Mouse (Mus musculus): ENCODE results near the gene Flot1. TPM values are rescaled to one million over a fixed set of nuclear protein-coding genes. Genes with fewer than 3 reads are reported as not detected.
A peak's percentile ranks its signal among the peaks of the same experiment; 100 is the strongest.
"Not testable (repeated sequence)": the region's sequence is repeated elsewhere in the genome, so short reads cannot be mapped to it uniquely, and the experiment has no call there.

Flot1 gene
- total RNA-seq, 2 experiments from 2014 or later = 73.0 to 99.7 TPM

DNA sequence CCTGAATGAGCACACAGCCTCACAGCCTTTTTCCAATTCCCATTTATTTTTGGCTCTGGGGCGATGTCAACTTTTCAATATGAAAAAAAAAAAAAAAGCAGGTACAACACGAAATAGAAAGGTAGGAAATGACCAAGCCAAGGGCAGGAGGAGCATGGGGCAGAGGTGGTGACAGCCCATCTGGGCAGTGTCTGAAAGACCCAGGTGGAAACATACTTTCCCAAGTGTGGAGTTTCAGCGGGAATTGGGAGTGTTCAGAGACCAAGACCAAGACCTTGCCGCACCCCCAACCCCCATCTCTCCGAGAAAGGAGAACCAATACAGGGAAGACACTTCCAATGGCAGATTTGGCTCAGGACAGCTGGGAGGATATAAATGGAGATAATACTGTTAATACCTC lies 10.9 kb downstream of the Flot1 start:
- ATAC-seq (replicated peaks; ENCODE audit: low FRiP score, low TSS enrichment, poor library complexity, severe bottlenecking) = no peak

DNA sequence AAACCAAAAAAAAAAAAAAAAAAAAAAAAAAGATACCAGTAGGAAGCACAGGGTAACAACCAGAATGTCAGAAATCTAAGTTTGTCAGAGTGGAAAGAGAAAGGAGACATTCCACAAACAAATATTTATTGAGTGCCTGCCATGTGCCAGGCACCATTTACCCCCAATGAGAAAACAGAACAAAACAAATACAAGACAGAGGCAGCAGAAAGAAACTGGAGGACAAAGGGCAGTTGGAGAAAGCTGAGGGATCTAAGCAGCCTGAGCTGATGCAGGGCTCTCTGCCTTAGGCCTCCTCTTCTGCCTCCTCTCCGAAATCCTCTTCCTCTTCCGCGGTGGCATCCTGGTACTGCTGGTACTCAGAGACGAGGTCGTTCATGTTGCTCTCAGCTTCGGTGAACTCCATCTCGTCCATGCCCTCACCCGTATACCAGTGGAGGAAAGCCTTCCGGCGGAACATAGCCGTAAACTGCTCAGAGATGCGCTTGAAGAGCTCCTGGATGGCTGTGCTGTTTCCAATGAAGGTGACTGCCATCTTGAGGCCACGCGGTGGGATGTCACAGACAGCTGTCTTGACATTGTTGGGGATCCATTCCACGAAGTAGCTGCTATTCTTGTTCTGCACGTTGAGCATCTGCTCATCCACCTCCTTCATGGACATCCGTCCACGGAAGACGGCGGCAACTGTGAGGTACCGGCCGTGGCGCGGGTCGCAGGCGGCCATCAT lies 11.8 kb downstream of the Flot1 start:
- no peak for ATAC-seq (replicated peaks; ENCODE audit: low FRiP score, low TSS enrichment, poor library complexity, severe bottlenecking)

DNA sequence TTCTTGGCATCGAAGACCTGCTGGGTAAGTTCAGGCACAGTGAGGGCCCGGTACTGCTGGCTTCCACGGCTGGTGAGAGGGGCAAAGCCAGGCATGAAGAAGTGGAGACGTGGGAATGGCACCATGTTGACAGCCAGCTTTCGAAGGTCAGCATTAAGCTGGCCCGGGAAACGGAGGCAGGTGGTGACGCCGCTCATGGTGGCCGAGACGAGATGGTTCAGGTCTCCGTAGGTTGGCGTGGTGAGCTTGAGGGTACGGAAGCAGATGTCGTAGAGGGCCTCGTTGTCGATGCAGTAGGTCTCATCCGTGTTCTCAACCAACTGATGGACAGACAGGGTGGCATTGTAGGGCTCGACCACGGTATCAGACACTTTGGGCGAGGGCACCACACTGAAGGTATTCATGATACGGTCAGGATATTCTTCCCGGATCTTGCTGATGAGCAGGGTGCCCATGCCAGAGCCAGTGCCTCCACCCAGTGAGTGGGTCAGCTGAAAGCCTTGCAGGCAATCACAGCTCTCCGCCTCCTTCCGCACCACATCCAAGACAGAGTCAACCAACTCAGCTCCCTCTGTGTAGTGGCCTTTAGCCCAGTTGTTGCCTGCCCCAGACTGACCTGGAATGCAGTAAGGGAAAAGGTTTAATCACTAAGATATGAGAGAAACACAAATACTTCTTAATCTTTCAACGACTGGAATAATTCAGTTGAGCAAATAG lies 12.6 kb downstream of the Flot1 start:
- no peak for ATAC-seq (replicated peaks; ENCODE audit: low FRiP score, low TSS enrichment, poor library complexity, severe bottlenecking)

DNA sequence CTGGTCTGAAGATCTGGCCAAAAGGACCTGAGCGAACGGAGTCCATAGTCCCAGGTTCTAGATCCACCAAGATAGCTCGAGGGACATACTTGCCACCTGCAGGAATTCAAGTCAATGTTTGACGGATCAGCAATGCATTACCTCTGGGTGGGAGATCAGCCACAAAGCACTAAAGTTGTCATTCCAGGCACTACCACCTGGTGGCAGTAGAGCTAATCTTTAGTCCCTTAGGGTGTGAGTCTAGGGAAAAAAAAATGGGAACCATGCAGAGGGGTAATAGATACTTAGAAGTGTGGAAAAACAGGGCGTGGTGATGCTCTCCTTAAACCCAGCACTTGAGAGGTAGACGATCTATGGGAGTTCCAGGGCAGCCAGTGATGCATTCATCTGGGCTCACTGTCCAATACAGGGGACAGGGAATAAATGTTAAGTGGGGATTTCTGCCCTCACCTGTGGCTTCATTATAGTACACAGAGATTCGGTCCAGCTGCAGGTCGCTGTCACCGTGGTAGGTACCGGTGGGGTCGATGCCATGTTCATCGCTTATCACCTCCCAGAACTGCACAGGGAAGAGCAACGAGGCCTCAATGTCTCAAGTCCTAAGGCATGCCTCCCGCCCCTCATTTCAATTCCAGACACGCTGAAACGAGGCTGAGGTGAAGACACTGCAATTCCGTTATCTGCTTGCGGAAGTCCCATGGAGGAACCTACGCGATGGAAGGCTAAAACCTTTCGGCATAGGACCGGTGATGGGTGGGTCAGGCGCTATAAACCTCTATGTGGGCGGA lies 13.3 kb downstream of the Flot1 start:
- ATAC-seq (replicated peaks; ENCODE audit: low FRiP score, low TSS enrichment, poor library complexity, severe bottlenecking) = no peak

DNA sequence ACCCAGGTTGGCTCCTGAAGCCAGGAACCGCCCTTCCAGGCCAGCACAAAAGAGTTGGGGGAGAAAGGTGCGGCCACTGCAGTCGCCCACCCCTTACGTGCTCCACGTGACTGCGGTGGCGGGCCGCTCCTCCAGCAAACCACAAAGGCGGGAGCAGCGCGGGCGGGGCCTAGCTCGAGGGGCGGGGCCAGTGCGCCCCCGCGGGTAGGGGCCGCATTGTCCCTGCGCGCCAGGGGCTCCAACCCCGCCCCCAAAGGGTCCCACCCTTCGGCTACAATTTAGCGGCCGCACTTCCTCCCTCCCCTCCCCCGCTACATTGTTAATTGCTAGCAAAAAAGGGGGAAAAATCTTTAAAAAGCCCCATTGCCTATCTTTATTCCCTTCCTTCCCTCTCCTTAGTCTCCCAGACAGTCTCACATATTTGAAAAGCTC lies 14.0 kb downstream of the Flot1 start:
- ATAC-seq (replicated peaks; ENCODE audit: low FRiP score, low TSS enrichment, poor library complexity, severe bottlenecking) = peak; percentile 8; the same call in 1 of the 2 replicates

DNA sequence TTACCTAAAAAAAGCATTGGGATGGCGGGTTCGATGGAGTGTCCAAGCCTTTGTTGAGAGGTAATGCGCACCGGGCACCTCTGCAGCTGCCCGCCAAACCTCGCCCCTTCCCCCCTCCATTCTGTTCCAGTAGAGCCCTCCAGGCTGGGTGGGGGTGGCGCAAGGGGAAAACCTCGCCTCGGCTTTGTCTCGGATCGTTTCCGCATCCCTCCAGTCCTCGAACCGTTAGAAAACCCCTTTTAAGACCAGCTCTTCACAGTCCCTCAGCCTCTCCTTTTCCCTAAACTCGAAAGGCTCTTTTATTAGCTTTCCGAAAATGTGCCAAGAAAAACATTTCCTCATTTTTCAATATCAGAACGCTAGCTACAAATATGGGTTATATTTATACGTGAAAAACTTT lies 14.5 kb downstream of the Flot1 start:
- ATAC-seq (replicated peaks; ENCODE audit: low FRiP score, low TSS enrichment, poor library complexity, severe bottlenecking) = no peak

DNA sequence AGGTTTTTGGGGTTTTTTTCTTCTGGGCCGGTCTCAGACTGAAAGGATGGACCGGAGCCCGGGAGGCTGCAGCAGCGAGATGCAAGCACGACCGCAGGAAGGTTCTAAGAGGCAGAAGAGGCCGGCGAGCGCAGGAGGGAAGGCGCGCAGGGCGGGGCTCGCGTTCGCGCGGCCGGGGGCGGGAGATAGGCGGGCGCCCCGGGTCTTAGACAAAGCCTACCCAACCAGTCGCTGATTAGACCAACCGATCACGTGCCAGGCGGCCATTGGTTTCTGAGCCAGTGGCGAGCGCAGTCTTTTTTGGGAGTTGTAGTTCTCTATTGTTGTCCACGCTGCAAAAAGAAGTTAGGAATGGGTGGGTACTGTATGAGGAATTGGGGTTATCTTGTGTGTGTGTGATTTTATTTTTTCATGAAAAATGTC lies 15.1 kb downstream of the Flot1 start, which contains the start of gene Tubb5:
Gene Tubb5 (minus strand): TSS at position 185 of the 423 bp plus-strand sequence.
- peak; percentile 57 for ATAC-seq (replicated peaks; ENCODE audit: low FRiP score, low TSS enrichment, poor library complexity, severe bottlenecking)

DNA sequence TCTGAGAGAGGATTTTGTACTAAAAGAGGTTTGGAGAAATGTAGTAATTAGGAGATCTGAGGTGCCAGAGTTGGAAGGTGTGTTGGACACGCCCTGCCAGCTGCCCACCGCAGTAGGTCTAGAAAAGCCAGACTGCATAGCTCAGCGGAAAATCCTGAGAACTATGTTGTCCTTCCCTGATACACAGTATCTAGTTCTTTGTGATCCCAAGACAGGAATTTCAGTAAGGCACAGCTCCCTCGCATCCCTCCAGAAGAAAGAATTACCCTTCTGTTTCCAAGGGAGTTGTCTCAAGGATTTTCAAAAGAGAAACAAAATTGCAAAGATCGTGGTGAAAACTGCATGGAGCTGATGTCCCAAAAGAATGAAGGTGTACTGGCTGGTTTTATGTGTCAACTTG lies 15.5 kb downstream of the Flot1 start:
- no peak for ATAC-seq (replicated peaks; ENCODE audit: low FRiP score, low TSS enrichment, poor library complexity, severe bottlenecking)

DNA sequence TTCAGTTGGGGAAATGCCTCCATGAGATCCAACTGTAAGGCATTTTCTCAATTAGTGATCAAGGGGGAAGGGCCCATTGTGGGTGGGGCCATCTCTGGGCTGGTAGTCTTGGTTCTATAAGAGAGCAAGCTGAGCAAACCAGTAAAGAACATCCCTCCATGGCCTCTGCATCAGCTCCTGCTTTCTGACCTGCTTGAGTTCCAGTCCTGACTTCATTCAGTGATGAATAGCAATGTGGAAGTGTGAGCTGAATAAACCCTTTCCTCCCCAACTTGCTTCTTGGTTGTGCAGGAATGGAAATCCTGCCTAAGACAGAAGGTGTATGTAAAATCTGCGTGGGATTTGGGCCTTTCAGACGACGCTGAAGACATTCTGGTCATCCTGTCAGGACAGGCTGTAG lies 16.0 kb downstream of the Flot1 start:
- ATAC-seq (replicated peaks; ENCODE audit: low FRiP score, low TSS enrichment, poor library complexity, severe bottlenecking) = not testable (repeated sequence)

DNA sequence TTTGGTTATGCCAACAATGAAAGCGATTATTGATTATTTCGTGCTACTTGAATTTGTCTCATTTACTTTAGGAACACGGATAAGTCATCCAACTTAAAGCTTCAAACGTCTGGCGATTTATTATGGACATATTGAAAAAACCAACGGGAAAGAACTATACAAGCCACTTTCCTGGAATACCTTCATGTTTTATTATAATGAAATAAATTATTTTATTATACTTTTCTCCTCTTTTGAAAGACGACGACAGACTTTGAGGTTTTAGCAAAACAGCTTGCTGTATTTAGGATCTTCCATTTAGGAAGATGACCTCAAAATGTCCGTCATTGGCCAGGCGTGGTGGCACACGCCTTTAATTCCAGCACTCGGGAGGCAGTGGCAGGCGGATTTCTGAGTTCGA lies 17.5 kb downstream of the Flot1 start:
- no peak for ATAC-seq (replicated peaks; ENCODE audit: low FRiP score, low TSS enrichment, poor library complexity, severe bottlenecking)

DNA sequence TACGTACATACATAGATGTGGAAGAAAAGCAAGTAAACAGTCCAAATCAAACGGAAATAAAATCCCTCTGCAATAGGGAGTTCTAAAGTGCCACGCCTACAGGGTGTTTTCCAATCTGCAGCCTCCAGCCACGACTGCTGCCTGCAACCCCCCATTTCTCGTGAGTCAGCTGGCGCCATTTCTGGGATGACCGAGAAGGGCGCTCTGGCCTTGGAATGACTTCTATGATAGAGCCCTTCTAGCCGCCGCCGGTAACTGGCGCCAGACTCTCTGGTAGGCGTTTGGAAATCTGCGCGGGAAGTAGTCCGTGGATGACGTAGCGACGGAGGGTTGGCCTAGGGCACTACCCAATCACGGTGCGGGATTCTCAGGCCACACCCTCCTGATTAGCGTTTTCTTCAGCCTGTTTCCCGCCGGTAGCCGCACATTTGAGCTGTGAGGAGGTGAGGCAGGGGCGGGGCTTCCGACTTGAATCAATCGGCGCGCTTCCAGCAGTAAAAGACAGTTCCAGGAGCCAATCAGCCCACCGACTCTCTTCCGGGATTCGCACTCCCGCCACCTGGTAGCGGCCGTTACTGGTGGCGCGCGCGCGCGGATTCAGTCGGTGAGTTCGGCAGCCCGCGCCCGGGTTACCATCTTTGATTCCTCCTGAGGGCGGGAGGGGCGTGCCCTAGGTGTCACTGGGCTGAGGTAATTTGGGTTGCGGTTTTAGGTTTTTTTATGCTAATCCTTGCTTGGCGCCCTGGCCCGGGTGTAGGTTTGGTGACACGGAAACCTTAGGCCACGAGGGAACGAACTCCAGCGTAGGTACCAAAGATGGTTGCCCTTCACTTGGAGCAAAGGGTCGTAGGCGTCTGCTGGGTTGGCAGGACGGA lies 18.3 kb downstream of the Flot1 start, which contains the start of gene Mdc1:
Gene Mdc1 (plus strand): TSS at position 440 of the 875 bp plus-strand sequence.
- ATAC-seq (replicated peaks; ENCODE audit: low FRiP score, low TSS enrichment, poor library complexity, severe bottlenecking) = peak; percentile 82

DNA sequence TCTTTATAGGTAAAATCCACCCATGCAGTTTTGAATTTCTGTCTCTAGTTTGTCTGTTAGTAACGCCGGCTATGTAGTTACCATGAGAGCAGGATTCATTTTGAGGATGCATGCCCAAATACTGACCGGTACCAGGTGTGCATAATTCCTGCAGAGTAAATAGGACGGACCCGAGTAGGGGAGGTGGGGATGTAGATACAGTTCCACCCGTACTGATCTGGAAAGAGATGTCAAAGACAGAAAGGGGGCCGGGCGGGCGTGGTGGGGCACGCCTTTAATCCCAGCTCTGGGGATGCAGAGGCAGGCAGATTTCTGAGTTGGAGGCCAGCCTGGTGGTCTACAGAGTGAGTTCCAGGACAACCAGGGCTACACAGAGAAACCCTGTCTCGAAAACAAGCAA lies 19.0 kb downstream of the Flot1 start:
- no peak for ATAC-seq (replicated peaks; ENCODE audit: low FRiP score, low TSS enrichment, poor library complexity, severe bottlenecking)

DNA sequence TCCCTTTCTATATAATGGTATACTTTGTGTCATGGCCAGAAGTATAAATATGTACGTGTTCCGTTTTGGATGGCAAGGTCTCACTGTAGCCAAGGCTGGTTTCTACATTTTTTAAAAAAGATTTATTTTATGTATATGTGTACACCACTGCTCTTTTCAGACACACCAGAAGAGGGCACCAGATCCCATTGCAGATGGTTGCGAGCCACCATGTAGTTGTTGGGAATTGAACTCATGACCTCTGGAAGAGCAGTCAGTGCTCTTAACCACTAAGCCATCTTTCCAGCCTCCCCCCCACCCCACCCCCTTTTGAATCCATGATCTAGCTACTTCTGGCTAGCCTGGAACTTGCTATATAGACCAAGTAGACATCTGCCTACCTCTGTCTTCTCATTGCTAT lies 20.5 kb downstream of the Flot1 start:
- no peak for ATAC-seq (replicated peaks; ENCODE audit: low FRiP score, low TSS enrichment, poor library complexity, severe bottlenecking)

DNA sequence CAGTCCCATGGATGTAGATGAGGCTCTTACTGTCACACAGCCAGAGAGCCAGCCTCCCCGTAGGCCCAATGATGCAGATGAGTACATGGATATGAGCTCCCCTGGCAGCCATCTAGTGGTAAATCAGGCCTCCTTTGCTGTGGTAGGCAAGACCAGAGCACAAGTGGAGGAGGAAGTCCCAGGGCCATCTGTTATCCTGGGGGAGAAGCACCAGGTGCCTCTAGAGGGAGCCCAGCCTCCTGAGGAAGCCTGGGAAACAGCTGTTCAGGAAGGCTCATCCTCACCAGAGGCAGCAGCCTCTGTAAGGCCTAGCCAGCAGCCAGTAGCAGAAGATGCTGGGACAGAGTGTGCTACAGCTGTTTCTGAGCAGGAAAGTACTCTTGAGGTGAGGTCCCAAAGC lies 25.1 kb downstream of the Flot1 start:
- ATAC-seq (replicated peaks; ENCODE audit: low FRiP score, low TSS enrichment, poor library complexity, severe bottlenecking) = no peak

DNA sequence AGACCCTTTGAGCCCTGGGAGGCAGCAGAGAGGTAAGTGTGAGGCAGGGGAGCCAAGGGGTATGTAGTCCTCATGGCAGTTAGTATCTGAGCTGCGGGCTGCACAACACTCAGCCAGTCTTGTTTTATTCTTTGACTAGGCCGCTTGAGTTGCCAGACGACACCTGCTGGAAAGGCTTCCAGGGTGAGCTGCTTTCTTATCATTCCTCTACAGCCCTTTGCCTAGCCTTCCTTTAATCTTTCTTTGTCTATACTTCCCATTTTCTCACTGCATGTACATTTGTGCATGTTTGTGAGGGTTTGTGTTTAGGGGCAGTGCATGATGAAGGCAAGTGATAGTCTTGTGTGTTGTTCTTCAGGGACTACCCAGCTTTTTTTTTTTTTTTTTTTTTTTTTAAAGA lies 27.9 kb downstream of the Flot1 start:
- ATAC-seq (replicated peaks; ENCODE audit: low FRiP score, low TSS enrichment, poor library complexity, severe bottlenecking) = peak; percentile 92

DNA sequence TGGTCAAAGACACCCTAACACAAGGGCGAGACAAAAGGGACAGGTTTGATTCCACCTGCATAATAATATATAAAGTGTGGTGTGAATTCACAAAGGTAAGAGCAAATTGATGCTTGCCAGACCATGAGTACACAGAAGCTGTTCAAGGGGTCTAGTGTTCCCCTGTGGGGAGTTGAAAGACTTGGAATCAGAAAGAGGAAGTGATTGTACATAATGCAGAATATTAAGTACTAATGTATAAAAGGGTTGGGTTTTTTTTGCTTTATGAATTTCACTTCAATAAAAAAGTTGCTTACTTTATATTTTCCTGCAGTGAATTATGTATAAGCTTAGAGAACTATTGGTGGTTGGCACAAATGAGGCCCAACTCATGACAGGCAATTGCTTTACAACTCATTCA lies 36.3 kb downstream of the Flot1 start:
- ATAC-seq (replicated peaks; ENCODE audit: low FRiP score, low TSS enrichment, poor library complexity, severe bottlenecking) = no peak

DNA sequence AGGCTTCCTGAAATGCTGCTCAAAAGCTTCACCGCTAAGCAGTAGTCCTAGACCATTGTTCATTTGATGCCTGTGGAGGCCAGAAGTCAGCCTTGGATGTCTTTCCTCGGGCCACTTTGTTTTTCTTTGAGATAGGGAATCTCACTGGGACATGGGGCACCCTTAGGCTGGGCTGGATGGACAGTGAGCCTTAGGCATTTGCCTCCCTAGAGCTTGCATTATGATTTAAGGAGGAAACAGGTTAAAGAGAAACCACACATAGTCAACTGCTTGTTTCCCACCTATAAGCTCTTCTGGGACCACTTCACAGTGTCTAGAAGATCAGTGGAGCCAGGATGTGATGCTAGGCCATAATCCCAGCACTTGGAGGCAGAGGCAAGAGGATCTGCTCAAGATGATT lies 36.8 kb downstream of the Flot1 start:
- no peak for ATAC-seq (replicated peaks; ENCODE audit: low FRiP score, low TSS enrichment, poor library complexity, severe bottlenecking)

DNA sequence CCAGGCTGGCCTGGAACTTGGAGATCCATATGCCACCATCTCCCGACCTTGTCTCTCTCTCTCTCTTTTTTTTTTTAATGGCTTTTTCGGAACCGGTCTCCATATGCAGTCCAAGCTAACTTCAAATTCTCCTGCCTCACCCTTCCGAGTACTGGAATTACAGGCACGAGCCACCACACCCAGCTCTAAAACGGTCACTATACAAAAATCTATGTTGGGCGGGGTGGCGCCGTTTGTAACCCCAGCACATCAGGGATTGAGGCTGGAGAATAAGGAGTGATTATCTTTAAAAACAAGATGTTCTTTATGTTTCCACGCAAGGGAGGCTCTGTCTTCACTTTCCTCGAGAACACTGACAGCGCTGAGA lies 37.8 kb downstream of the Flot1 start:
- peak; percentile 15; the same call in 1 of the 2 replicates for ATAC-seq (replicated peaks; ENCODE audit: low FRiP score, low TSS enrichment, poor library complexity, severe bottlenecking)

DNA sequence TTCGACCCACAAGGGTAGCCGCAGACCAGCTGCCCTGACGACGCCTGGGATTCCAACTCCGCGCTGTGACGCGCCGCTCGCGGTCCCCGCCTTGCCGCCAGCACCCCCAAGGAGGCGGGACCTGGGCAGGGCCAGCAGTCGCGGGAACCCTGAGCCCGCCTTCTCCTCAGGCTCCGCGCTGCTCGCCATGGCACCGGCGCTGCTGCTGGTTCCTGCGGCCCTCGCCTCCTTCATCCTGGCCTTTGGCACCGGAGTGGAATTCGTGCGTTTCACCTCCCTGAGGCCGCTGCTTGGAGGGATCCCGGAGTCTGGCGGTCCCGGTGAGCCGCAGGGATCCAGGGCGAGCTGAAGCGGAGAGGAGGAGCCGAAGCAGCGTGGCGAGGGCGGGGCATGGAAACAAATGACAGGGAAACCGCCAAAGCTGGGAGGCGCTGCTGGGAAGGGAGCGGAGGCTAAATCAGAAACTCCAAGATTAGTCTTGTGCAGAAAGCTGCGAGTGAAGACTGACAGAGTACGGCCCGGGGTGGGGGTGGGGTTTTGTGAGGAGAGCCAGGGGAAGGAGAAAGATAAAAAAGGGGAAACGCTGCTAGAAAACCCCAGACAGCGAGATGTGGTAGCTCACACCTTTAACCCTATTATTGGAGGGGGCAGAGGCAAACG lies 38.3 kb downstream of the Flot1 start, which contains the start of gene Nrm:
Gene Nrm (plus strand): TSS at position 121 of the 660 bp plus-strand sequence.
- ATAC-seq (replicated peaks; ENCODE audit: low FRiP score, low TSS enrichment, poor library complexity, severe bottlenecking) = peak; percentile 91

All from megakaryocyte-erythroid progenitor cell, adult 5-6 weeks (primary cell).